Mouse (Mus musculus): ENCODE results near the gene S100a3. TPM values are rescaled to one million over a fixed set of nuclear protein-coding genes. Genes with fewer than 3 reads are reported as not detected.

S100a3 gene
- polyA plus RNA-seq, 1 experiment: not detected

DNA sequence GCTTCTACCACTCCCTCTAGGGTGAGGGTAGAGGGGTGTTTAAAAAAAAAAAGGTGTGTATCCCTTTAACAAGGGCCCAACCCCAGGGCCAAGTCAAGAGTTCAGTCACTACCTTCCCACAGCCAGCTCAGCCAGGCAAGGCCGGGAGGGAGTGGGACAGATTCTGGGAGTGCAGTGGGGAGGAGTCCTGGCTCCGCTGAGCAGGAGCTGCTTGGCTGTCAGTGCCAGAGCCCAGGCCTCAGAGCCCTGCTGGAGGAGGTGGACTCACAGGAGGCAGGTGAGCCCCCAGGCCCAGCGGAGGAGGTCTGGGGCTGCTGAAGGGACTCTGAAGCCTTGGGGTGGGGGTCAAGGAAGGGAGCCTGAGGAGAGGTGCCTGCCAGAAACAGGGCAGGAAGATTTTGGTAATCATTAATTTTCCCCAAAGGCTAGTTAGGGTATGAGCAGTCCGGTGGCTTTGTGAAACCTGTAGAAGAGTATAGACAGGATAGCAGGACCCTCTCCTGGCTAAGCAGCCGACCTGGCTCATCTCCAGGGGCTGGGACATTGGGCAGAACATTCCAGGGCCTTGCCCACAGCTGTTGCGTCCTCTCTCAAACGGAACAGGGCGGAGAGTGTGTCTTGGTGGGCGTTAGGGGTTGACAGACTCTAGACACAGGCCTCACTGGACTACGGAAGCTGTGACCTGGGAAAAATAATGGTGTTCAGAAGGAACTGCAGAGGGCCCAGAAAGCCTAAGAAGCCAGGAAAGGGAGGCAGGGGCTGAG is 23.1 kb upstream of the S100a3 start, which contains the start of gene S100a16:
TSS of gene S100a16 (plus strand) at position 114 of the 764 bp plus-strand sequence.
- TF ChIP-seq CTCF (IDR thresholded peaks at IDR 0.05; ENCODE audit: control insufficient read depth, insufficient read depth, insufficient replicate concordance, low read depth, low read length) (no peak), POLR2A (IDR thresholded peaks at IDR 0.05; ENCODE audit: control insufficient read depth, low read depth, low read length) (no peak; the same call in 1 of the 2 replicates)
- no peaks in the 10 kb centered on the region for H3K27me3 ChIP-seq (ENCODE audit: control insufficient read depth, insufficient read depth, low read length)
- H3K36me3 ChIP-seq (ENCODE audit: control insufficient read depth, insufficient read depth, low read length): no peaks in the 10 kb centered on the region
- no peak within 1 kb of the TSS for H3K27ac ChIP-seq (ENCODE audit: control insufficient read depth, insufficient read depth, low read depth, low read length)
- H3K4me1 ChIP-seq (ENCODE audit: control insufficient read depth, insufficient read depth, low read length): no peaks in the 10 kb centered on the region
- peak within 1 kb of the TSS; percentile 51 for H3K4me3 ChIP-seq (ENCODE audit: control insufficient read depth, low read depth, low read length)

DNA sequence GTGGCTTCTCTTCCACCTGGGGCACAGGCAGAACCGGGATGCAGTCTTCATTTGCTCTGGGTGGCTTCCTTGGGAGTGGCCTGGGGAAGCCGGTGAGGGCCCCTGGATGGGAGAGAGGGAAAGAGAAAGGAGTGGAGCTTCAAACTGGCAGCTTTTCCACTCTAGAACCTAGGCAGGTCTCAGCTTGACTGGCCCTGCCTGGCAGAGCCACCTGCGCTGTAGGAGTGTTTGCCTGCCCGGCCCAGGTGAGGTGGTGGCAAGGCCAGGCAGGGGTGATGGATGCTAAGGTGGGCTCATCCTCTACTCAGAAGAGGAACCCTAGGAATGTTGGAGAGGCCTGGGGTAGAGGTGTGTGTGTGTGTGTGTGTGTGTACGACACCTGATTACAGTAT is 22.5 kb upstream of the S100a3 start:
- H3K4me3 ChIP-seq (ENCODE audit: control insufficient read depth, low read depth, low read length): peak overlapping the region; percentile 51
- no peaks in the 10 kb centered on the region for H3K27me3 ChIP-seq (ENCODE audit: control insufficient read depth, insufficient read depth, low read length)
- H3K36me3 ChIP-seq (ENCODE audit: control insufficient read depth, insufficient read depth, low read length): no peaks in the 10 kb centered on the region
- H3K4me1 ChIP-seq (ENCODE audit: control insufficient read depth, insufficient read depth, low read length): no peaks in the 10 kb centered on the region
- no peak overlapping the region for H3K27ac ChIP-seq (ENCODE audit: control insufficient read depth, insufficient read depth, low read depth, low read length)
- TF ChIP-seq CTCF (IDR thresholded peaks at IDR 0.05; ENCODE audit: control insufficient read depth, insufficient read depth, insufficient replicate concordance, low read depth, low read length): no peak
- no peak for TF ChIP-seq POLR2A (IDR thresholded peaks at IDR 0.05; ENCODE audit: control insufficient read depth, low read depth, low read length)

DNA sequence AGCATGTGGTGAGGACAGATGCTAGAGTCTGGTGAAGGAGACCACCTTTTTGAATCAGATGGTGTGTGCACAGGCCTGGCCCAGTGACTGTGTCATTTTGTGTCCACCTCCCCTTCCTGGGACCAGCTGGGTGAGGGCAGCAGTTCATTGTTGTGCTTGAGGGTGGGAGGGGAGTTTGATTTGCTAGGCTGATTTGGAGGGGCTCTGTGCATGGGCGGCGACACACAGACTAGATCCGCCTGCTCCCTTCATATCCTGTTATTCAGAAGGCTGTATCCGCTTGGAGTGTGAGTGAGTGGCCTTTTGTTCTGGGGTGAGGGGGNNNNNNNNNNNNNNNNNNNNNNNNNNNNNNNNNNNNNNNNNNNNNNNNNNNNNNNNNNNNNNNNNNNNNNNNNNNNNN is 19.5 kb upstream of the S100a3 start:
- H3K27ac ChIP-seq (ENCODE audit: control insufficient read depth, insufficient read depth, low read depth, low read length): no peak overlapping the region
- TF ChIP-seq CTCF (IDR thresholded peaks at IDR 0.05; ENCODE audit: control insufficient read depth, insufficient read depth, insufficient replicate concordance, low read depth, low read length) (no peak), POLR2A (IDR thresholded peaks at IDR 0.05; ENCODE audit: control insufficient read depth, low read depth, low read length) (no peak)

DNA sequence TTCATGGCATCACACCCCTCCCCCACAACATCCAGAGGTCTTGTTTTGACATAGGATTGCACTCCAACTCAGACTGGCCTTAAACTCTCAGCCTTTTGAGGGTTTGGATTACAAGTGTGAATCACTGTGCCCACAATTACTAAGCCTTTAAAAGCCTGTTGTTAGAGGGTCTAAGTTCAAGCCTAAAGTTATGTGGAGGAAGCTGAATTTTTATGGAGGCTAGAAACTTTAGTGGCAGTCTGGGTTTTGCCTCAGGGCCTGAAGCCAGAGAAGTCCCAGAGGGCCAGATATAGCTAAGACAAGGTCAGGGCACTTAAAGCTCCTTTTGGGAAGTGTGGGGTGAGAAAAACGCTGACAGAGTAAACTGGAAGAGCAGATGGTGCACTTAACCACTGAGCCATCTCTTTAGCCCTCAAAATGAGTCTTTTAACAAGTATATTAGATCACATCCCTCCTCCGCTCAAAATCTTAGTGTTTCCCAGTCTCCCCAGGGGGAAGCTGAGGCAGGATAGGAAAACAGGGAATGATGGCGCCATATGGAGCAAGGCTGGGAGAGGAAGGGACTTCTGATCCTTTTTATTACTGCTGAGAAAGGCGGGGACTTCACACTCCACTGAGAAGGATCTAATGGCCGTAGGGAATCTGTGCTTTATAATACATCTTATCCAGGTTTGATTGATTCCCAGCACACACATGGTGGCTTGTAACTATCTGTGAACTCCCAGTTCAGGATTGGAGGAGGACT is 10.5 kb upstream of the S100a3 start:
- Histone ChIP-seq H3K36me3 (ENCODE audit: control insufficient read depth, insufficient read depth, low read length) (no peaks in the 10 kb centered on the region), H3K27me3 (ENCODE audit: control insufficient read depth, insufficient read depth, low read length) (no peaks in the 10 kb centered on the region), H3K27ac (ENCODE audit: control insufficient read depth, insufficient read depth, low read depth, low read length) (no peak overlapping the region), H3K4me3 (ENCODE audit: control insufficient read depth, low read depth, low read length) (no peak overlapping the region), H3K4me1 (ENCODE audit: control insufficient read depth, insufficient read depth, low read length) (peaks cover 2% of the 10 kb centered on the region; the same call in 1 of the 2 replicates)
- no peak for TF ChIP-seq POLR2A (IDR thresholded peaks at IDR 0.05; ENCODE audit: control insufficient read depth, low read depth, low read length)
- no peak for TF ChIP-seq CTCF (IDR thresholded peaks at IDR 0.05; ENCODE audit: control insufficient read depth, insufficient read depth, insufficient replicate concordance, low read depth, low read length)

More for the DNA sequence above, 19.5 kb upstream of the S100a3 start:
- Histone ChIP-seq H3K4me1 (ENCODE audit: control insufficient read depth, insufficient read depth, low read length) (no peaks in the 10 kb centered on the region), H3K36me3 (ENCODE audit: control insufficient read depth, insufficient read depth, low read length) (no peaks in the 10 kb centered on the region), H3K27me3 (ENCODE audit: control insufficient read depth, insufficient read depth, low read length) (no peaks in the 10 kb centered on the region), H3K4me3 (ENCODE audit: control insufficient read depth, low read depth, low read length) (no peak overlapping the region)

DNA sequence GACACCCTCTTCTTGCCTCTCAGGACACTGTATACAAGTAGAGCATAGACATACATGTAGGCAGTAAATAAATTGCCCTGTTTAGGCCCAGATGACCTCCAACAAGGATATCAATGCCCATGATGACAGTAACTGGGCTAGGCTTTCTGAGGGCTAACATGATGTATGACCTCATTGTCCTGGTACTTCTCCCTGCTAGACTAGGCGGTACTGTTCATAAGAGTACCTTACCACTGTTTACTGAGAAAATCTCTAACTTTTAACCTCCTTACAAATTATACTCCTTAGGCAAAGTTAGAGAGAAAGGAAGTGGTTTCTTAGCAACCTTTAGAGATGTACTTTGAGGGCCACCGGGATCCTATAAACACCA is 10.0 kb upstream of the S100a3 start:
- no peak overlapping the region for H3K27ac ChIP-seq (ENCODE audit: control insufficient read depth, insufficient read depth, low read depth, low read length)
- H3K4me3 ChIP-seq (ENCODE audit: control insufficient read depth, low read depth, low read length): no peak overlapping the region
- peaks cover 2% of the 10 kb centered on the region; the same call in 1 of the 2 replicates for H3K4me1 ChIP-seq (ENCODE audit: control insufficient read depth, insufficient read depth, low read length)
- TF ChIP-seq POLR2A (IDR thresholded peaks at IDR 0.05; ENCODE audit: control insufficient read depth, low read depth, low read length) (no peak), CTCF (IDR thresholded peaks at IDR 0.05; ENCODE audit: control insufficient read depth, insufficient read depth, insufficient replicate concordance, low read depth, low read length) (no peak)
- H3K27me3 ChIP-seq (ENCODE audit: control insufficient read depth, insufficient read depth, low read length): no peaks in the 10 kb centered on the region
- H3K36me3 ChIP-seq (ENCODE audit: control insufficient read depth, insufficient read depth, low read length): no peaks in the 10 kb centered on the region

DNA sequence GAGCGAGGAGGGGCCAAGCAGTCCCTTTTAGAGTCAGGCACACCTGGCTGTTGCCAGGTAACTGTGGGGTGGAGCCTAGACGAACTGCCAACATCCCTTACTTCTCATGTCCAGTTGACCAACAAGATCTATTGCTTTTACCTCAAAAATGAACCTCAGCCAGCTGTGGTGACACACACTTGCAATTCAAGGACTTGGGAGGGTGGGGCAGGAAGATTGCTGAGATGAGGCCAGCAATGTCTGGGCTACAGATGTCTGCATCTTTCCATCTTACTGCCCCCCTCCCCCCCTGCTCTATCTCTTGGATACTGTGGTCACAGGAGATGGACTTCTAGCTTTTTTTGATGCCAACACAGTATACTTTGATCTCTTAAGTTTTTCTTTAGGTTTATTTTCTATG is 8.1 kb upstream of the S100a3 start:
- H3K27me3 ChIP-seq (ENCODE audit: control insufficient read depth, insufficient read depth, low read length): no peaks in the 10 kb centered on the region
- TF ChIP-seq POLR2A (IDR thresholded peaks at IDR 0.05; ENCODE audit: control insufficient read depth, low read depth, low read length) (no peak), CTCF (IDR thresholded peaks at IDR 0.05; ENCODE audit: control insufficient read depth, insufficient read depth, insufficient replicate concordance, low read depth, low read length) (no peak)
- H3K4me3 ChIP-seq (ENCODE audit: control insufficient read depth, low read depth, low read length): no peak overlapping the region
- H3K36me3 ChIP-seq (ENCODE audit: control insufficient read depth, insufficient read depth, low read length): no peaks in the 10 kb centered on the region
- H3K4me1 ChIP-seq (ENCODE audit: control insufficient read depth, insufficient read depth, low read length): peaks cover 2% of the 10 kb centered on the region; the same call in 1 of the 2 replicates
- H3K27ac ChIP-seq (ENCODE audit: control insufficient read depth, insufficient read depth, low read depth, low read length): no peak overlapping the region

DNA sequence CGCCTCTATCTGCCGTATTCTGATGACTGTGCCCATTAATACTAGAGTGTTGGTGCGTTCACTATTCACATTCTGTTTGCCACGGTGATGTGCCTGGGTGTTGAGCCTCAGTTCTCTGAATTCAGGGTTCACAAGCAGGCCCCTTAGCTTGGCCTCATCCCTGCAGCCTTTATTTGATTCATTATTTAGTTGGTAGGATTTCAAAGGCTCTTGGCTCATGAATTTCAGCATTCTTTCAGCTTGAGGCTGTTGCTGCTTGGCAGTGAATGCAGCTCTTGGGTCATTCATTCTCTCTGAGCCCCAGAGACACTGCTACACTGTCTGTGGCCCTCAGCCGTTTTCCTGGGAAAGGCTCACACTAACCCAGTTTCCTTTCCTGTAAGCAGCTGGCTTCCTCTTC is 4.4 kb upstream of the S100a3 start:
- Histone ChIP-seq H3K27me3 (ENCODE audit: control insufficient read depth, insufficient read depth, low read length) (no peaks in the 10 kb centered on the region), H3K4me1 (ENCODE audit: control insufficient read depth, insufficient read depth, low read length) (peaks cover 2% of the 10 kb centered on the region; the same call in 1 of the 2 replicates), H3K36me3 (ENCODE audit: control insufficient read depth, insufficient read depth, low read length) (no peaks in the 10 kb centered on the region), H3K4me3 (ENCODE audit: control insufficient read depth, low read depth, low read length) (no peak overlapping the region), H3K27ac (ENCODE audit: control insufficient read depth, insufficient read depth, low read depth, low read length) (no peak overlapping the region)
- TF ChIP-seq CTCF (IDR thresholded peaks at IDR 0.05; ENCODE audit: control insufficient read depth, insufficient read depth, insufficient replicate concordance, low read depth, low read length) (no peak), POLR2A (IDR thresholded peaks at IDR 0.05; ENCODE audit: control insufficient read depth, low read depth, low read length) (no peak)
